Mouse (Mus musculus) left cerebral cortex, postnatal 4 days (tissue): ENCODE results near the gene Tomm20. TPM values are rescaled to one million over a fixed set of nuclear protein-coding genes. Genes with fewer than 3 reads are reported as not detected.

Experiments
- DNase-seq: peaks from one replicate; pipeline ENCODE4 v3.0.0-alpha.2; 2022
- intact Hi-C: fragments of 180-260 bp; cut with DNase I; formaldehyde crosslinking; loops from one replicate; pipeline ENCODE4 v1.15.1; 2025
- total RNA-seq, 2 experiments: library from RNA; stranded (reverse); gene quantifications; 2 replicates each; pipeline ENCODE4 v1.2.3; 2021

The Tomm20 gene
- total RNA-seq, 2 experiments from 2014 or later, result 134 to 136 TPM

- no peak for DNase-seq
- intact Hi-C loops, result no loop called here
Measured at GRCm38 (mm10) chr8:126965246-126965645, 19.6 kb upstream of the Tomm20 start.

GRCm38 (mm10) chr8:126962871-126963270, 17.2 kb upstream of the Tomm20 start:
- DNase-seq, result no peak
- intact Hi-C loops, result no loop called here

- no peak for DNase-seq
- intact Hi-C loops, result no loop called here
Measured at GRCm38 (mm10) chr8:126961516-126961915, 15.9 kb upstream of the Tomm20 start.

GRCm38 (mm10) chr8:126951900-126952636, 6.4 kb upstream of the Tomm20 start:
- DNase-seq, result no peak
- intact Hi-C loops, result no loop called here

GRCm38 (mm10) chr8:126949527-126949926, 3.9 kb upstream of the Tomm20 start:
- no peak for DNase-seq
- intact Hi-C loops, result no loop called here

- intact Hi-C loops, result no loop called here
- DNase-seq, result no peak
Measured at GRCm38 (mm10) chr8:126946444-126946843, 800 bp upstream of the Tomm20 start.

GRCm38 (mm10) chr8:126944781-126945691, 608 bp downstream of the Tomm20 start:
- peak; percentile 60 for DNase-seq
- intact Hi-C loops, result no loop called here

GRCm38 (mm10) chr8:126943565-126943964, 2.1 kb downstream of the Tomm20 start:
- no peak for DNase-seq
- intact Hi-C loops, result no loop called here

- intact Hi-C loops, result no loop called here
- no peak for DNase-seq
Measured at GRCm38 (mm10) chr8:126937337-126937736, 8.3 kb downstream of the Tomm20 start.

- DNase-seq, result no peak
- intact Hi-C loops, result no loop called here
Measured at GRCm38 (mm10) chr8:126935932-126936331, 9.7 kb downstream of the Tomm20 start.

- intact Hi-C loops, result no loop called here
- no peak for DNase-seq
Measured at GRCm38 (mm10) chr8:126935387-126935786, 10.3 kb downstream of the Tomm20 start.

- intact Hi-C loops, result no loop called here
Measured at GRCm38 (mm10) chr8:126932656-126933055, 13.0 kb downstream of the Tomm20 start.

GRCm38 (mm10) chr8:126932249-126932648, 13.4 kb downstream of the Tomm20 start:
- intact Hi-C loops, result no loop called here
- DNase-seq, result no peak

More at GRCm38 (mm10) chr8:126932656-126933055, 13.0 kb downstream of the Tomm20 start:
- no peak for DNase-seq

- no peak for DNase-seq
- intact Hi-C loops, result no loop called here
Measured at GRCm38 (mm10) chr8:126931720-126932119, 13.9 kb downstream of the Tomm20 start.

GRCm38 (mm10) chr8:126929607-126930161, 16.0 kb downstream of the Tomm20 start:
- peak; percentile 49 for DNase-seq
- intact Hi-C loops, result no loop called here

GRCm38 (mm10) chr8:126928755-126929505, 16.7 kb downstream of the Tomm20 start:
- intact Hi-C loops, result no loop called here
- DNase-seq, result peak; percentile 54

- intact Hi-C loops, result no loop called here
- DNase-seq, result no peak
Measured at GRCm38 (mm10) chr8:126928028-126928427, 17.6 kb downstream of the Tomm20 start.

- no peak for DNase-seq
Measured at GRCm38 (mm10) chr8:126927058-126927457, 18.6 kb downstream of the Tomm20 start.

GRCm38 (mm10) chr8:126922981-126923380, 22.7 kb downstream of the Tomm20 start:
- intact Hi-C loops, result loop anchor here (5.0 kb wide), 1 partner anchor 331 kb away; the partner anchor contains the start of gene Irf2bp2
- DNase-seq, result no peak

More at GRCm38 (mm10) chr8:126927058-126927457, 18.6 kb downstream of the Tomm20 start:
- intact Hi-C loops, result no loop called here

- no peak for DNase-seq
- intact Hi-C loops, result loop anchor here (2.0 to 5.0 kb wide), 2 partner anchors 329 to 425 kb away; partner anchors contain the start of gene Irf2bp2
Measured at GRCm38 (mm10) chr8:126921432-126921831, 24.2 kb downstream of the Tomm20 start.
